Mouse (Mus musculus) bone marrow, adult 2 months (tissue): ENCODE measurements at regions not wholly inside any gene's neighbourhood (a gene's known extent, or its start where the extent isn't known, plus 50 kb on each side); places are given as distances from the start of the nearest gene placed in this dataset.

Source experiments
- H3K27ac ChIP-seq: fragments of 200-500 bp; 2 replicates; pipeline ENCODE4 v1.5.1; 2012; ENCODE audit warnings: low read depth, mild to moderate bottlenecking, control low read depth, inconsistent platforms, low read length; ENCODE audit not compliant: control insufficient read depth, poor library complexity, insufficient read depth
- H3K4me1 ChIP-seq: fragments of 200-500 bp; 2 replicates; pipeline ENCODE4 v1.6.1; 2011; ENCODE audit warnings: low read length; ENCODE audit not compliant: control insufficient read depth, insufficient read depth
- H3K4me3 ChIP-seq: fragments of 200-500 bp; replicated peaks from 2 replicates; pipeline ENCODE3; 2011; ENCODE audit warnings: mild to moderate bottlenecking, low read depth, low read length, control low read depth; ENCODE audit not compliant: control insufficient read depth
- CTCF ChIP-seq: fragments of 200-500 bp; IDR thresholded peaks from 2 replicates; pipeline ENCODE4 v1.5.1; 2011; ENCODE audit warnings: low read length, control low read depth; ENCODE audit not compliant: control insufficient read depth, insufficient read depth
- POLR2A ChIP-seq: fragments of 200-500 bp; IDR thresholded peaks from 2 replicates; pipeline ENCODE4 v1.6.1; 2011; ENCODE audit warnings: low read depth, mild to moderate bottlenecking, control low read depth, low read length, borderline replicate concordance; ENCODE audit not compliant: control insufficient read depth
- WGBS: fragments of 180-500 bp; shearing (Covaris S2); methylation state at CpG from one replicate; pipeline ENCODE4 v1.1.7; 2018; 5-methylcytosine and 5-hydroxymethylcytosine counted together

DNA sequence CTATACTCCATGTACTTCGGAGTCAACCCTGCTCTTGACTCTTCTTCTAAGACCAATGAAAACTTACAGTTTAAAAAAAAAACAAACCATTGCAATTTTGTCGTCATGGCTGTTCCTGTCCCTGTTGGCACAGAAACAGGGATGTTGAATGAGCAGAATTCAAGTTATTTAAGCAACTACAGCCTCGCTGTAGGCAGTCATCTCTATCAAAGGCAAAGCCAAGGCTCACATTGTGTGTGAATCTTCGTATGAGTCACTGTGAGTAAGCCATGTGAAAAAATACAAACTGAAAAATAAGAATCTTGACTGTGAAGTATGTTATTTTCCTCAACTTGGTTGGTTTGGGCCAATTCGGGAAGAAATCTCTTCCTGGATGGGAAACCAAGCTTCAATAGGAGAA is 81.9 kb upstream of the Vldlr start:
- Histone ChIP-seq H3K27ac (no peak overlapping the region), H3K4me3 (no peak overlapping the region), H3K4me1 (no peaks in the 10 kb centered on the region)
- TF ChIP-seq CTCF = no peak
- no peak for TF ChIP-seq POLR2A
- 66% methylated on average over 5 of the region's 5 CpGs for WGBS

- WGBS = 4% methylated on average over 3 of the region's 3 CpGs
- no peaks in the 10 kb centered on the region for H3K4me1 ChIP-seq
- no peak overlapping the region for H3K27ac ChIP-seq
- H3K4me3 ChIP-seq = no peak overlapping the region
- TF ChIP-seq CTCF = no peak
- TF ChIP-seq POLR2A = no peak
Observed at GRCm38 (mm10) chr19:27140892-27141291, 75.4 kb upstream of the Vldlr start.

DNA sequence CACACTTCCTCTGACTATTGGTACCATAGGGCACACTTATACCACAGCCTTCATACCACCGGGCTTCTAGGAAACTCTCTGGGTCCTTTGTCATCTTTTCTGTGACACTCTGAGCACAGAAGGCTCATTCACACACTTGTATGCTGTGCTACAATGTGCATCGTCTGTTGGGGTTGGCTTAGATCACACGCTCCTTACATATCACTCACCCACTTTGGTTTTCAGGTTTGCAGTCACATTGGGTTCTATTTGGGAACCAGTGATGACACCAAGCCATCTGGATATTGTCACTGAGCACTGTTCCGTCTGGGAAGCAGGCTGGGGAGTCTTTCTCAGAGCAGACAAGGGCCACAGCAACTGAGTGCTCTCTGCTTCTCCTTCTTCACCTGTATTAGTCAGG is 74.1 kb upstream of the Vldlr start:
- no peak for TF ChIP-seq CTCF
- TF ChIP-seq POLR2A = no peak
- 65% methylated on average over 4 of the region's 4 CpGs for WGBS
- Histone ChIP-seq H3K4me1 (no peaks in the 10 kb centered on the region), H3K27ac (no peak overlapping the region), H3K4me3 (no peak overlapping the region)

DNA sequence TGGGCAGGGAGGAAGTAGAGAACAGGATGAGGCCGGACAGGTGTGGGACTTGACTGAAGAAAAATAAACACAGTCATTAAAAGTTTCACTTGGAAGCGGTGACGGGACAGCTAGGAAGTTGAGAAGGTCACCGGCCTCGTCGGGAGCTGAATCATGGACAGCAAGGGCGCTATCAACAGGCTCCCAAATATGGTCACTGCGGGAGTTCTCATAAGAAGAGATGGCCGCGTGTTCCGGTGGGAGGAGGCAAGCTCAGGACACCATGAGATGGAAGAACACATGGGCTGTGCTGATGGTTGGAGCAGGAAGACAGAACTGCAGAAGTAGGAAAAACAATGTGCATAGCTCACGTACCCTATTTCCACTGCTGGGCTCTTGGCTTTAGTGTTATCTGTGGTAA is 68.9 kb upstream of the Vldlr start:
- no peak for TF ChIP-seq POLR2A
- no peak for TF ChIP-seq CTCF
- 76% methylated on average over 12 of the region's 12 CpGs for WGBS
- H3K4me1 ChIP-seq = no peaks in the 10 kb centered on the region
- H3K4me3 ChIP-seq = no peak overlapping the region
- no peak overlapping the region for H3K27ac ChIP-seq

GRCm38 (mm10) chr19:27148330-27148729 is 68.0 kb upstream of the Vldlr start:
- H3K27ac ChIP-seq = no peak overlapping the region
- TF ChIP-seq CTCF (no peak), POLR2A (no peak)
- no peaks in the 10 kb centered on the region for H3K4me1 ChIP-seq
- 85% methylated on average over 5 of the region's 5 CpGs for WGBS
- H3K4me3 ChIP-seq = no peak overlapping the region

GRCm38 (mm10) chr19:27149567-27149966 is 66.7 kb upstream of the Vldlr start:
- TF ChIP-seq POLR2A = no peak
- TF ChIP-seq CTCF = no peak
- Histone ChIP-seq H3K4me3 (no peak overlapping the region), H3K27ac (no peak overlapping the region), H3K4me1 (no peaks in the 10 kb centered on the region)
- 15% methylated on average over 4 of the region's 4 CpGs for WGBS

GRCm38 (mm10) chr19:27161933-27162332 is 54.4 kb upstream of the Vldlr start:
- 70% methylated on average over 4 of the region's 4 CpGs for WGBS
- TF ChIP-seq POLR2A (no peak), CTCF (no peak)
- Histone ChIP-seq H3K4me3 (no peak overlapping the region), H3K4me1 (no peaks in the 10 kb centered on the region), H3K27ac (no peak overlapping the region)
